13 mouse cellular contexts compared by ENCODE assay signal in the genomic region with DNA sequence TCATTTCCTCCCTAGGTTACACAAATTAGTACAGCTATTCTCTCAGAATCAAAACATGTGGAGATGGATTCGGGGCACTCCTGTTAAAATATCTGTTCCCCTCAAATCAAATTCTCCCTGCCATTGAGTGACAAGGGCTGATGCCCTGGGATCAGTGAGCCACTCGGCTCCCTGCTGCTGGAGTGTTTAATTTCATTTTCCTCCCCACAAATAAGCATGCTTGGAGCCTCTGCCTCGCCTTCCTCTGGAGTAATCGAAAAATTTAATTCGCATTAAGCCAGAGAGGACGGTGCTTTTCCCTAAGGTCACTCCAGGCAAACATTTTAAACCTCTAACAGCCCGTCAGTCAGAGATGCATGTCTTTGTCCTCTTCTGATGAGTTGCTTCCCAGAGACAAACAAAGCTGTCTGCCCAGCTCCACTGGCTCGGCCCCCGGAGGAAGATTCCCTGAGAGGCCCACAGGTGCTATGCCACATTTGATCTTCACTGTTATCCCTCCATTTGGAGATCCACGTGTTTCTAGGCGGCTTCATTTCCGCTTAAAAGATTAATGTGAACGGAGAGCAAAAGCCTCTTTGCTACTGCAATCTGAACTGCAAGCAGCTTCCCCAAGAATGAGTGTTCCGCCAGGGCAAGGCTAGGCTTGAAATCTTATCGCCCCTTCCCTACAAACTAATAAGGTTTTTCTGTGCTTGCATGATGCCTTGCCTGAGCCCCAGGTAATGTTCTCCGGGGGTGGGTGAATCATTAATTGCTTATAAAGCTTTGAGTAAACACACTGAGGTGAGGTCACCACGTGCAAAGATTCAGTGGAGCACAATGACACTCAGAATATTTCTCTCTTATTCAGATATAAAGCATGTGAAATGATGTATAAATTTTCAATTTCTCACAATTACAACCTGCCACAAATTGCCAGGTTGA.
A peak's percentile ranks its signal among the peaks of the same experiment; 100 is the strongest.
DNase-seq lines count a peak whose midpoint lies in the region; ATAC-seq and TF ChIP-seq lines count a peak whose summit lies in the region.
"Had no signal": no experiment of that assay in that cellular context is flagged by ENCODE, and none has a peak within 500 bp of the region (broad histone marks: within the 10 kb centered on the region; RNA-seq: fewer than 3 reads in every experiment).

No protein-coding gene starts in this region.

- peaks cover 10% of the 10 kb centered on the region for H3K4me1 ChIP-seq in hindbrain, embryonic 15.5 days (replicated peaks)
- H3K4me1 ChIP-seq in stomach, postnatal 0 days (replicated peaks; ENCODE audit: control insufficient read depth, insufficient read depth): no peaks in the 10 kb centered on the region
- H3K4me1 ChIP-seq: limb, embryonic 13.5 days had no signal

- no peak for TF ChIP-seq CTCF in stomach, postnatal 0 days (IDR thresholded peaks at IDR 0.05; ENCODE audit: low read depth)

- WGBS in hindbrain, embryonic 15.5 days: 31% methylated on average over 17 of the region's 17 CpGs
- 19% methylated on average over 17 of the region's 17 CpGs for WGBS in stomach, postnatal 0 days

- TF ChIP-seq EP300 in stomach, postnatal 0 days (optimal IDR thresholded peaks at IDR 0.05): no peak

- ATAC-seq in hindbrain, embryonic 15.5 days (ENCODE audit: low FRiP score, low read depth): no peak
- ATAC-seq in stomach, postnatal 0 days (ENCODE audit: low FRiP score, low TSS enrichment): 0 out of 2 replicates have a peak, but pooled peaks have one; percentile 26

- DNase-seq in urinary bladder, postnatal 14 days (ENCODE audit: low spot score): peak; percentile 43
- DNase-seq in urinary bladder, postnatal 10 days (ENCODE audit: low spot score): no peak
- peak; percentile 17 to 45 for DNase-seq in kidney, postnatal 36 days
- DNase-seq in stomach, postnatal 0 days (ENCODE audit: low spot score): peak; percentile 14
- DNase-seq in lung, postnatal 4 days: no peak
- DNase-seq in cerebellum, postnatal 25 days: no peak
- DNase-seq: heart, postnatal 4 days; lung, adult 2 months; spleen, adult 18-20 months; thymus, adult 2 months had no signal

- no peak overlapping the region for H3K9ac ChIP-seq in hindbrain, embryonic 15.5 days
- H3K9ac ChIP-seq in stomach, postnatal 0 days (ENCODE audit: low read length): no peak overlapping the region
- H3K9ac ChIP-seq: limb, embryonic 13.5 days had no signal

- no peak overlapping the region for H3K27ac ChIP-seq in hindbrain, embryonic 15.5 days (replicated peaks)
- no peak overlapping the region for H3K27ac ChIP-seq in stomach, postnatal 0 days (replicated peaks)
- H3K27ac ChIP-seq: limb, embryonic 13.5 days had no signal

- no peak overlapping the region for H3K4me3 ChIP-seq in hindbrain, embryonic 15.5 days
- H3K4me3 ChIP-seq in stomach, postnatal 0 days (ENCODE audit: low read depth, low read length): no peak overlapping the region
- H3K4me3 ChIP-seq: limb, embryonic 13.5 days; megakaryocyte, embryonic 14.5 days had no signal

- H3K36me3 ChIP-seq in hindbrain, embryonic 15.5 days: no peaks in the 10 kb centered on the region
- no peaks in the 10 kb centered on the region for H3K36me3 ChIP-seq in stomach, postnatal 0 days (ENCODE audit: control insufficient read depth, insufficient read depth, low read length)
- H3K36me3 ChIP-seq: limb, embryonic 13.5 days had no signal

- no peaks in the 10 kb centered on the region for H3K9me3 ChIP-seq in hindbrain, embryonic 15.5 days
- H3K9me3 ChIP-seq in stomach, postnatal 0 days (ENCODE audit: control insufficient read depth, low read length): no peaks in the 10 kb centered on the region
- H3K9me3 ChIP-seq: limb, embryonic 13.5 days; megakaryocyte, embryonic 14.5 days had no signal

- 0 out of 2 replicates have a peak overlapping the region, but pooled peaks have one; percentile 7 for H3K4me2 ChIP-seq in hindbrain, embryonic 15.5 days
- no peak overlapping the region for H3K4me2 ChIP-seq in stomach, postnatal 0 days (replicated peaks; ENCODE audit: low read depth)
- H3K4me2 ChIP-seq: limb, embryonic 13.5 days had no signal

- no peaks in the 10 kb centered on the region for H3K27me3 ChIP-seq in hindbrain, embryonic 15.5 days
- no peaks in the 10 kb centered on the region for H3K27me3 ChIP-seq in stomach, postnatal 0 days (ENCODE audit: control insufficient read depth, insufficient read depth, low read length)
- H3K27me3 ChIP-seq: limb, embryonic 13.5 days had no signal

Comparison
In these comparisons a context has a peak if more than half of its experiments do, and no peak if none do; other contexts are left out.
1. DNase-seq: peak in urinary bladder, postnatal 14 days (single experiment), kidney, postnatal 36 days (2 of 2) and stomach, postnatal 0 days (single experiment); none in urinary bladder, postnatal 10 days (single experiment), lung, postnatal 4 days (0 of 2) and cerebellum, postnatal 25 days (0 of 2).